Mouse (Mus musculus): Measurements from ENCODE around the gene Banp. TPM values are rescaled to one million over a fixed set of nuclear protein-coding genes. Genes with fewer than 3 reads are reported as not detected.

The Banp gene
- polyA plus RNA-seq, 1 experiment: 68.4 TPM

DNA sequence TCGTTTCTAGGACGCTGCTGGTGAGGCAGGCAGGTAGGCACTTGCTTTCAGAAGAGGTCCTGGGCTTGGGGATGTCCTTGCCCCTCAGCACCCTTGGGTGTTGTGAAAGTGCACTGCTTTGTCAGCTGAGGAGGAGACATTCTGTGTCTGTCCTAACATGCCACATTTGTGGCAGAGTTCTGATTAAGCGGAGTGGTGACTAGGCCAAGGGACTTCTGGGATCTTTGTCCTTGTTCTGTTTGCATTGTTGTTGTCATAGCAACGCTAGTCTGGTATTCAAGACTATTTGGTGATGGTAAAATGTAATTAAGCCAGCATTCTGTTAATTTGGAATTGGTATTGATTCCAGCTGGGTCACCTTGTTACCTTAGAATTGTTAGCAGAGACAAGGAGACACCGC, 54.6 kb downstream of the Banp start:
- H3K4me1 ChIP-seq (ENCODE audit: control insufficient read depth, insufficient read depth, low read length): no peaks in the 10 kb centered on the region; the same call in 1 of the 2 replicates
- TF ChIP-seq POLR2A (IDR thresholded peaks at IDR 0.05; ENCODE audit: extremely low read depth, insufficient read depth, low read length) (no peak), CTCF (IDR thresholded peaks at IDR 0.05; ENCODE audit: extremely low read depth, insufficient read depth, low read length) (no peak)
- no peak overlapping the region for H3K27ac ChIP-seq (ENCODE audit: insufficient read depth, low read length)
- no peak overlapping the region for H3K4me3 ChIP-seq (ENCODE audit: insufficient read depth, low read length)

DNA sequence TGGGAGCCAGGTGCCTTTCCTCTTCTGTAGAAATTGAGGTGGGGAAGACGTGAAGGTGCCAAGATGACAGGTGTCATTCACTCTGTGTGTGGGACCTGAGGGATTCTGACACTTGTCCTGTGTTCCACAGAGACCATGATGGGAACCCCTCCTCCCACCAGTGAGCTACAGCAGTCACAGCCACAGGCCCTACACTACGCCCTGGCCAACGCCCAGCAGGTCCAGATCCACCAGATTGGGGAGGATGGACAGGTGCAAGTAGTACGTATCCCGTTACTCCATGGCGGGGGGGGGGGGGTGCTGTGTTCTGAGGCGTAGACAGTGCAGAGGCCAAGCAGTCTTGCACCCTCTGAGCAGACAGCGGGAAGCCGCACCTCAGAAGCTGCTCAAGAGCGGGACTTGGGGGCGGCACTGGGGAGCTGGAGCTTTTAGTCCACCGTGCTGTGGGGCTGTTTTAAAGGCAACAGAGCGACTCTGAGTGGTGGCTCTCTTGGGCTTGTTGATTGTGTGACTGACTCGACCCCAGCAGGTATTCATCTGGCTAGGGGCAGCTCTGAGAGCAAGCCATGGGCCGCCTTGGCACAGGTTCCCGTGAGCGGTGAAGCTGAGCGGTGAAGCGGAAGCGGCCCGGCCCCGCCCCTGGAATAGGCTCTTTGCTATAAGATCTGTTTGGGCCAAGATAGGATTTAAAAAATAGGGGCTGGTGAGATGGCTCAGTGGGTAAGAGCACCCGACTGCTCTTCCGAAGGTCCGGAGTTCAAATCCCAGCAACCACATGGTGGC, 56.1 kb downstream of the Banp start:
- peaks cover 2% of the 10 kb centered on the region; the same call in 1 of the 2 replicates for H3K4me1 ChIP-seq (ENCODE audit: control insufficient read depth, insufficient read depth, low read length)
- no peak for TF ChIP-seq POLR2A (IDR thresholded peaks at IDR 0.05; ENCODE audit: extremely low read depth, insufficient read depth, low read length)
- TF ChIP-seq CTCF (IDR thresholded peaks at IDR 0.05; ENCODE audit: extremely low read depth, insufficient read depth, low read length): no peak
- no peak overlapping the region for H3K27ac ChIP-seq (ENCODE audit: insufficient read depth, low read length)
- no peak overlapping the region for H3K4me3 ChIP-seq (ENCODE audit: insufficient read depth, low read length)

DNA sequence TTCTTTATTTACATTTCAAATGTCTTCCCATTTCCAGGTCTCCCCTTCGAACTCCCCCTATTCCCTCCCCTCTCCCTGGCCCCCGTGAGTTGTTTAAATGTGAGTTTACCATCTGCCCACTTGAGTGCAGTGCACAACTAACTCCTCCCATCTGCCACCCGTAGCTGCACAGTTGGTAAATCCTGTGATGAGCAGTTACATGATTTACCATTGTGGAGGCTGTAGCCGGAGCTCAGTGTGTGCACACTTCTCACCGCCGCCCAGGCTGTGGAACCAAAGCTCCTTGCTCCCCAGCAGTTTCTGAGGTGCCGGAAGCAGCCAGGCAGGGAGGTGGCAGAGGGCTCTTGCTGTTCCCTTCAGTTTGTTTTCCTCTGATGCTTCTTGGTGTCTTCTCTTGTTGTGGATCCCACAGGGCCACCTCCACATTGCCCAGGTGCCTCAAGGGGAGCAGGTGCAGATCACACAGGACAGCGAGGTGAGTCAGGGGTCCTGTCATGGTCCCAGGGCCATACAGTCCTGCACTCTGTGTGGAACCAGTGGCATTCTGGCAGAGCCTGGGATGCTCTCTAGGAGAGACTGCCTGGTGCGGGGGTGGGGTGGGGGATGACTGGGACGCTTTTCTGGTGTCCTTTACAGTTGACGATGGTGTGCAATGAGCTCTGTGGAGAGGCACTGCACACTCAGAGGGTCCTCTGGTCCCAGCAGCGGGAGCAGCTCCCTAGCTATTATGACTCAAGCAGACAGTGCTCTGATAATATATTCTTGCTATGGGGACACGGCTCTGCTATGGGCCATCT, 57.3 kb downstream of the Banp start:
- peaks cover 2% of the 10 kb centered on the region; the same call in 1 of the 2 replicates for H3K4me1 ChIP-seq (ENCODE audit: control insufficient read depth, insufficient read depth, low read length)
- TF ChIP-seq POLR2A (IDR thresholded peaks at IDR 0.05; ENCODE audit: extremely low read depth, insufficient read depth, low read length) (peak; percentile 76), CTCF (IDR thresholded peaks at IDR 0.05; ENCODE audit: extremely low read depth, insufficient read depth, low read length) (no peak)
- H3K4me3 ChIP-seq (ENCODE audit: insufficient read depth, low read length): peak overlapping the region; percentile 51
- peak overlapping the region; percentile 66 for H3K27ac ChIP-seq (ENCODE audit: insufficient read depth, low read length)

DNA sequence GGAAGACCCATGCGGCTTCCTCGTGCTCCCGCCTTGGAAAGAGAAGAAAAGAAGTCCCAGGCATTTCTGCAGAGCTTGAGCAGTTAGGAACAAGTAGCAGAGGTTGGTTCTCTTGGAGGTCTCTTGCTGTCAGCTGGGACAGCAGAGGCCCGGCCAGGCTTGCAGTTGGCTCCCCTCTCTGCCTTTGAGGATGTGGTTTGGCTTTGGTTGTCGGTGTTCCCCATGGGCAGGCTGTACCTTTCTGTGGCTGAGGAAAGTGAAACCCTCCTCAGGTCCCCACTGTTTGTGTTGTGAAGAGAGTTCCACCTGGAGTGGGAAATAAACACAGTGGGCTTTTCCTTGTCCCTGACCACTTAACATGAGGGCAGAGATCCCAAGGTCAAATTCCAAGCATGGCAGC, 58.8 kb downstream of the Banp start:
- Histone ChIP-seq H3K27ac (ENCODE audit: insufficient read depth, low read length) (no peak overlapping the region), H3K4me3 (ENCODE audit: insufficient read depth, low read length) (peak overlapping the region; percentile 51; the same call in 1 of the 2 replicates), H3K4me1 (ENCODE audit: control insufficient read depth, insufficient read depth, low read length) (peaks cover 2% of the 10 kb centered on the region; the same call in 1 of the 2 replicates)
- TF ChIP-seq POLR2A (IDR thresholded peaks at IDR 0.05; ENCODE audit: extremely low read depth, insufficient read depth, low read length) (no peak), CTCF (IDR thresholded peaks at IDR 0.05; ENCODE audit: extremely low read depth, insufficient read depth, low read length) (no peak)

DNA sequence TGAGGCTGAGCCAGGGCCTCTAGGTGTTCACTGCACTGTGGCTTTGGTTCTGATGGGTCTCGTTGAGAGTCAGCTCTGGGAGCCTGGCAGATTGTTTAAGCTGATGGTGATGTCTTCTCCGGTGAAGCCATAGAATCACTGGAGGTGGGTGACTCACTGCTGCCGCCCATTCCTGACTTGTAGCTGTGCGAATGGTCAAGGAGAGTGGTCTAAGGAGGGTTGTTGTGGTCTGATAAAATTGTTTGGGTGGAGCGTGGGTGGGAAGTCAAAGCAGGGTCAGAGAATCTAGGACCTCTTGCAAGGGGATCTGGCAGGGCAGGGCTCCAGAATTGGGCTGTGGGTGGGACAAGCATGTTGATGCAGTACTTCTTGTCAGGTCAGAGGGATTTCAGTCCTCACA, 61.1 kb downstream of the Banp start:
- peaks cover 9% of the 10 kb centered on the region for H3K4me1 ChIP-seq (ENCODE audit: control insufficient read depth, insufficient read depth, low read length)
- H3K4me3 ChIP-seq (ENCODE audit: insufficient read depth, low read length): no peak overlapping the region
- H3K27ac ChIP-seq (ENCODE audit: insufficient read depth, low read length): 0 out of 2 replicates have a peak overlapping the region, but pooled peaks have one; percentile 17

DNA sequence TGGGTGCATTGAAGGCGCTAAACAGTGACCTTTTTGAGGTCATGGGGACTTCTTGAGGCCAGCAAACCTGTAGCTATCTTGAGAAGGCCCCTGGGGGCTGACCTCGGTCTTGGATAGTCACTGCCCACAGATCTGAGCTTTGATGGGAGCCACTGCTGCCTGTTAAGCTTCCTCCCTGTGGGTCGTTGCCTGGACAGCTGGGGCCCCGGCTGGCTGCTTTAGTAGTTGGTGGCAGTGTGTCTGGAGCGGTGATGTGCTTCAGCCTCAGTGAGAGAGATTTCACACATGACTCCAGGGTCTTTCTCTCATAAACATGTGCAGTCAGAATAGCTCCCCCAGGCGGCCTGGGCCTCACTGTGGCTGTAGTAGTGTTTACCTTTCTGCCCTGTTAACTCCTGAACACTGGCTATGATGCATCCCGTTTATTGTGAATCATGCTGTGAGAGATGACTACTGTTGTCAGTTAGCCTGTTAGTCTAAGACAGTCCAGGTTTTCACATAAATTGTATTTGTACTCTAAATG, 61.6 kb downstream of the Banp start:
- TF ChIP-seq CTCF (IDR thresholded peaks at IDR 0.05; ENCODE audit: extremely low read depth, insufficient read depth, low read length): no peak
- no peak for TF ChIP-seq POLR2A (IDR thresholded peaks at IDR 0.05; ENCODE audit: extremely low read depth, insufficient read depth, low read length)
- Histone ChIP-seq H3K27ac (ENCODE audit: insufficient read depth, low read length) (0 out of 2 replicates have a peak overlapping the region, but pooled peaks have one; percentile 17), H3K4me3 (ENCODE audit: insufficient read depth, low read length) (no peak overlapping the region)

More for the DNA sequence above, 61.1 kb downstream of the Banp start:
- TF ChIP-seq POLR2A (IDR thresholded peaks at IDR 0.05; ENCODE audit: extremely low read depth, insufficient read depth, low read length) (no peak), CTCF (IDR thresholded peaks at IDR 0.05; ENCODE audit: extremely low read depth, insufficient read depth, low read length) (no peak)

DNA sequence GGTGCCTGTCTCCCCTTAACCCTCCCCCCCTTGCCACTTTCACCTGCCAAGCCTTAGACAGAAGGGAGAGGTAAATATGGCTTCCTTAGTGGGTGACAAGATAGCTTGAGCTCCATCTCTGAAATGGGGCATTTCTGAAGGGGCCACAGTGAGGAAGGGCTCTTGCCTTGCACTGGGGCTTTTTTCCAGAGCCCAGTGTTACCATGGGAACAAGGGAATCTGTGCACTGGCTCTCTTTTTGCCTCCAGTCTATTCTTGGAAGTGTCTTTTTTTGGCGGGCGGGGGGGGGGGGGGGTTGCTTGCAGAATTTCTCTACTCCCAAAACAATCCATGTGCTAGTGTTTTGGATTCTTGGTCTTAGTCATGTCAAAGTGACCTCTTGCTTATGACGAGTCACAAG, 65.1 kb downstream of the Banp start:
- TF ChIP-seq POLR2A (IDR thresholded peaks at IDR 0.05; ENCODE audit: extremely low read depth, insufficient read depth, low read length) (no peak), CTCF (IDR thresholded peaks at IDR 0.05; ENCODE audit: extremely low read depth, insufficient read depth, low read length) (no peak)

More for the DNA sequence above, 61.6 kb downstream of the Banp start:
- peaks cover 9% of the 10 kb centered on the region for H3K4me1 ChIP-seq (ENCODE audit: control insufficient read depth, insufficient read depth, low read length)

DNA sequence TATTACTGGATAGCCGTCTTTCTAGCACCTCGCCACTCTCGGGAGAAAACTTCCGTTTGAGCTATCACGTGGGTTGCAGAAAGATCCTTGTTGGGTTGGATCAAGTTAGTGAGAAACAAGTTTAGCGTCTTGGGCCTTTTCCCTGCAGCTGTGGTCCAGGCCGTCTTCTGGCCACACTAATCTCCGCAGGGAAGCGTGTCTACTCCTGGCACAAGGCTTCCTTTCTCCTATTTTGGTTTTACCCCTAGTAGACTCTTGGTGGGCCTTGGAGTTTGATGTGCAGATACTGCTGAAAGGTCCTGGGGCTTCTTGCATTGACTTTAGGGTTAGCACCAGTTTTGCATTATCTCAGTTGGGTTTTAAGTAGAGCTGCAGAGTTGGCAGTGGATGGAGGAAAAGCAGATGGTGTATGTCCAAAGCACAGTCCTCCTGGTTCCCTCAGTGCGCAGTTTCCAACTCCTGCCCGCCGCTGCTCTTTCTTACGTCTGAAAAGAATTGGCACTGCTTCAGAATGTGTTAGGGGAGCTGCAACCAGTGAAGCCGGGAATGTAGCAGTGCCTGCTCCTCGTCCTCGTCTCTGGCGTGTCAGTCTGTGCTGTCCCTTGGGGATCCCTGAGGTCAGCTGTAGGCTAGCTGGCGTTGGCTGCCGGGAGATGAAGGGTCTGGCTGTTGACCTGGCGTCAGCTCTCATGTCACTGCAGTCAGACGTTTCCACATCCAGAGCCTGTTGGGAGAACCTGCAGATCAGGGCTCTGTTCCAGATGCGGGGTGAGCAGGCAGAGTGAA, 68.7 kb downstream of the Banp start:
- Histone ChIP-seq H3K4me3 (ENCODE audit: insufficient read depth, low read length) (no peak overlapping the region), H3K27ac (ENCODE audit: insufficient read depth, low read length) (peak overlapping the region; percentile 48; the same call in 1 of the 2 replicates), H3K4me1 (ENCODE audit: control insufficient read depth, insufficient read depth, low read length) (peaks cover 29% of the 10 kb centered on the region)
- TF ChIP-seq POLR2A (IDR thresholded peaks at IDR 0.05; ENCODE audit: extremely low read depth, insufficient read depth, low read length) (no peak), CTCF (IDR thresholded peaks at IDR 0.05; ENCODE audit: extremely low read depth, insufficient read depth, low read length) (no peak)

More for the DNA sequence above, 65.1 kb downstream of the Banp start:
- peaks cover 15% of the 10 kb centered on the region for H3K4me1 ChIP-seq (ENCODE audit: control insufficient read depth, insufficient read depth, low read length)
- H3K27ac ChIP-seq (ENCODE audit: insufficient read depth, low read length): peak overlapping the region; percentile 70
- H3K4me3 ChIP-seq (ENCODE audit: insufficient read depth, low read length): no peak overlapping the region

DNA sequence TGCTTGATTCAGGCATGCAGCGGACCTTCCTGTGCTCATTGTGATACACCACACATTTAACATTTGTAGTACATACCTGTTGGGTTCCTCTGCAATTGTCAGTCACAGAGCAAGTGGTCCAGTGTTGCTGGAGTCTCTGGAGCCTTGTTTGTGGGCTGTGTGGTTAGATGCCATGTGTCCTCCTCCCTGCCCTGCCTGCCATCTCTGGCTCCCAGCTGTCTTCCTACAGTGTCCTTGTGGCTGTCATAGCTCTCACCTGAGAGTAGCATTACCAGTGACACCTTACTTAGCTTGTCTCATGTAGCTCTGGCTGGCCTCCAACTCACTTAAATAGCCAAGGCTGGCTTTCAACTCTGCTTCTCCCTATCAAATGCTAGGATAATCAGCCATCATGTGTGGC, 69.6 kb downstream of the Banp start:
- Histone ChIP-seq H3K4me1 (ENCODE audit: control insufficient read depth, insufficient read depth, low read length) (peaks cover 27% of the 10 kb centered on the region), H3K4me3 (ENCODE audit: insufficient read depth, low read length) (no peak overlapping the region), H3K27ac (ENCODE audit: insufficient read depth, low read length) (no peak overlapping the region)
- TF ChIP-seq POLR2A (IDR thresholded peaks at IDR 0.05; ENCODE audit: extremely low read depth, insufficient read depth, low read length) (no peak), CTCF (IDR thresholded peaks at IDR 0.05; ENCODE audit: extremely low read depth, insufficient read depth, low read length) (no peak)
